Mouse (Mus musculus) forebrain, embryonic 11.5 days (tissue): ENCODE measurements around the gene Tex38. TPM values are rescaled to one million over a fixed set of nuclear protein-coding genes. Genes with fewer than 3 reads are reported as not detected.
A peak's percentile ranks its signal among the peaks of the same experiment; 100 is the strongest.

Experiments used
- ATAC-seq: fragments of 200-750 bp; cut with Nextera tagmentation; replicated peaks from 2 replicates; pipeline ENCODE4 v1.8.0; 2017; ENCODE audit warnings: moderate TSS enrichment; ENCODE audit not compliant: low FRiP score
- DNase-seq: peaks from one replicate; pipeline ENCODE4 v3.0.0-alpha.2; 2017; ENCODE audit warnings: low spot score
- H3K27ac ChIP-seq: fragments of 300-500 bp; sonication (generic); 2 replicates; pipeline ENCODE4 v1.5.1; 2014; ENCODE audit warnings: low read depth, low read length
- H3K27me3 ChIP-seq: fragments of 300-500 bp; sonication (generic); 2 replicates; pipeline ENCODE4 v1.6.1; 2014; ENCODE audit warnings: mild to moderate bottlenecking, low read length, mixed read lengths; ENCODE audit not compliant: control insufficient read depth, insufficient read depth
- H3K36me3 ChIP-seq: fragments of 300-500 bp; sonication (generic); 2 replicates; pipeline ENCODE4 v1.6.1; 2014; ENCODE audit warnings: mild to moderate bottlenecking, low read length, moderate library complexity, mixed read lengths; ENCODE audit not compliant: control insufficient read depth, insufficient read depth
- H3K4me1 ChIP-seq: fragments of 300-500 bp; sonication (generic); replicated peaks from 2 replicates; pipeline ENCODE4 v1.6.1; 2014; ENCODE audit warnings: low read length, mixed read lengths; ENCODE audit not compliant: control insufficient read depth, insufficient read depth
- H3K4me2 ChIP-seq: fragments of 300-500 bp; sonication (generic); 2 replicates; pipeline ENCODE4 v1.6.1; 2014; ENCODE audit warnings: low read depth, mild to moderate bottlenecking, low read length, moderate library complexity, mixed read lengths; ENCODE audit not compliant: severe bottlenecking
- H3K4me3 ChIP-seq: fragments of 300-500 bp; sonication (generic); 2 replicates; pipeline ENCODE4 v1.5.1; 2014; ENCODE audit warnings: low read depth, low read length
- H3K9ac ChIP-seq: fragments of 300-500 bp; sonication (generic); 2 replicates; pipeline ENCODE4 v1.6.1; 2014; ENCODE audit warnings: low read length
- H3K9me3 ChIP-seq: fragments of 300-500 bp; sonication (generic); 2 replicates; pipeline ENCODE4 v1.6.1; 2016; ENCODE audit warnings: low read length, mixed read lengths; ENCODE audit not compliant: control insufficient read depth
- WGBS: fragments of 180-500 bp; shearing (Covaris S2); extraction: QIAGEN DNeasy Blood & Tissue Kit; methylation state at CpG from one replicate; pipeline ENCODE4 v1.1.7; 2014; 5-methylcytosine and 5-hydroxymethylcytosine counted together
- polyA plus RNA-seq: library from polyadenylated mRNA; unstranded; fragments of >200 nt; fragmentation: Nextera tagmentation; extraction: Ambion mirVana; gene quantifications from 2 replicates; pipeline ENCODE4 v1.2.1, GENCODE M21; 2014

Gene Tex38
- polyA plus RNA-seq, 1 experiment from 2014 or later = 0.81 TPM

DNA sequence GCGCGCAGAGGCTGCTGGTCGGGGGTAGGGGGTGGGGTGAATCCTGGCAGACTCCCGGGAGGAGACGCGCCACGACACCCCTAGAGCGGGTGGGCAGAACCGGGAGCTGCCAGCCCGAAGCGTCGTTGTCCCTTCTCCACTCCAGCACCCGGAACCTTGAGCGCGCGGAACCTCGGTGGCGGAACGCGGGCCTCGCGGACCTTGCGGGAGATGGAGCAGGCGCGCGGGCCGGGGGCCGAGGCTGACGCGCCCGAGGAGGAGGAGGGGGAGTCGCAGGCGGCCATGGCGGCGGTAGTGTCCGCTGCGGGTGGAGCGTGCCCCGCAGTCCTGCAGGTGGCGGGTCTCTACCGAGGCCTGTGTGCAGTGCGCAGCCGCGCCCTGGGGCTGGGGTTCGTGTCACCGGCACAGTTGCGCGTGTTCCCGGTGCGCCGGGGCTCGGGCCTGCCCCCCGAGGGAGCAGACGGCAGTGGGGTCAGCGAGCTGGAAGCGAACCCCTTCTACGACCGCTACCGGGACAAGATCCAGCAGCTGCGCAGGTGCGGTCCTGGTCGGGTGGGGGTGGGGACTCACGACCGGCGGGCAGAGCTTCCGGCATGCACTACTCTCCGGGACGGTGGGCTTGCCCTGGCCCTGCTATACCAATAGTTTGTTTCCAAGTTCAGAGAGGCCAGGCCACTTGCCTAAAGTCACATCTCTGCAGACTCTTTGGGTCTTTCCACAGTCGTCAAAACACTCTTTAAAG is 4.1 kb upstream of the Tex38 start, which contains the start of gene Atpaf1:
Atpaf1 (plus strand) TSS at position 44 of the 742 bp plus-strand sequence.
- Histone ChIP-seq H3K4me2 (peak within 1 kb of the TSS; percentile 77), H3K4me3 (peak within 1 kb of the TSS; percentile 49), H3K27me3 (no peaks in the 10 kb centered on the region), H3K4me1 (peaks cover 2% of the 10 kb centered on the region; the same call in 1 of the 2 replicates), H3K36me3 (no peaks in the 10 kb centered on the region; the same call in 1 of the 2 replicates), H3K27ac (no peak within 1 kb of the TSS), H3K9me3 (no peaks in the 10 kb centered on the region), H3K9ac (peak within 1 kb of the TSS; percentile 79)
- peak; percentile 87 for DNase-seq
- ATAC-seq = peak; percentile 92
- under 1% methylated on average over 67 of the region's 69 CpGs for WGBS

DNA sequence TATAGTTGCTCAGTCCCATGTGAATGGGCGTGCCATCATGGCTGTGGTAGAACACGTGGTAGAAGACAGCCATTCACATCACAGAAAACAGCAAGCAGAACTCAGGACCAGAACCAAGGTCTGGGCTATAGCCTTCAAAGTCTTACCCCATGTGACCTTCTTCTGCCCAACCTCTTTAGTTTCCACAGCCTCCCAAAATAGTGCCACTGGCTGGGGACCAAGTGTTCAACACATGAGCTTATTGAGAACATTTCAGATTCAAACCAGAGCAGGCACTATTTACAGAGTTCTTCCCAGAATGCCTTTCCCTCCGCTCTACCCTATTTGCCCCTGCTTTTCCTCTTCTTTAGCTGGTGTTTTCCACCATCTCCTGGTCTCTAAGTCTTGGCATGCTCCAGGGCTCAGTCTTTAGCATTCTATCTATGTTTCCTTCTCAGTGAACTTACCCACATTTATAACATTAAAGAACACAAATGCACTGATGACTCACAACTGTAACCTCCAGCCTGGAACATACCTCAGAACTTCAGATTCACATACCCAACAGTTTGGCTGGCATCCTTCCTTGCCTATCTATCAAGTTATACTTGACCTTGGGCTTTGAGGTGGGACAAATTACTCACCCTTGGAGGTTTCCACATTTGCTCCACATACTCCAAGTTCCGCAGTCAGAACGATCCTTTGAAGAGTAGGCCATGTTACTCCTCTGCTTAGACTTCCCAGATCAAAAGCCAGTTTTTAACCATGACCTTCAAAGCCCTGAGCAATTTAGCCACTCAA is 1.4 kb upstream of the Tex38 start:
- H3K27ac ChIP-seq = no peak overlapping the region
- H3K27me3 ChIP-seq = no peaks in the 10 kb centered on the region
- no peak overlapping the region for H3K9ac ChIP-seq
- H3K4me3 ChIP-seq = no peak overlapping the region
- no peak for ATAC-seq
- 92% methylated on average over 5 of the region's 5 CpGs for WGBS
- no peak overlapping the region for H3K4me2 ChIP-seq
- H3K36me3 ChIP-seq = no peaks in the 10 kb centered on the region
- no peak for DNase-seq
- H3K9me3 ChIP-seq = no peaks in the 10 kb centered on the region
- H3K4me1 ChIP-seq = peaks cover 2% of the 10 kb centered on the region; the same call in 1 of the 2 replicates

- ATAC-seq (no peak), DNase-seq (no peak)
- H3K9me3 ChIP-seq = no peaks in the 10 kb centered on the region
- H3K27ac ChIP-seq = no peak overlapping the region
- H3K4me2 ChIP-seq = no peak overlapping the region
- 0 out of 2 replicates have a peak, but pooled peaks cover 2% of the 10 kb centered on the region for H3K4me1 ChIP-seq
- no peaks in the 10 kb centered on the region for H3K27me3 ChIP-seq
- H3K4me3 ChIP-seq = no peak overlapping the region
- H3K9ac ChIP-seq = no peak overlapping the region
- no peaks in the 10 kb centered on the region; the same call in 1 of the 2 replicates for H3K36me3 ChIP-seq
- 59% methylated on average over 6 of the region's 6 CpGs for whole genome bisulfite sequencing
Measured at GRCm38 (mm10) chr4:115780269-115780668, 549 bp downstream of the Tex38 start.

- WGBS = 87% methylated on average over 2 of the region's 2 CpGs
- no peak for DNase-seq
- H3K36me3 ChIP-seq = no peaks in the 10 kb centered on the region; the same call in 1 of the 2 replicates
- H3K4me3 ChIP-seq = no peak overlapping the region
- H3K9me3 ChIP-seq = no peaks in the 10 kb centered on the region
- no peaks in the 10 kb centered on the region for H3K4me1 ChIP-seq
- no peak overlapping the region for H3K27ac ChIP-seq
- H3K27me3 ChIP-seq = no peaks in the 10 kb centered on the region
- no peak overlapping the region for H3K4me2 ChIP-seq
- ATAC-seq = no peak
- H3K9ac ChIP-seq = no peak overlapping the region
Measured at GRCm38 (mm10) chr4:115777627-115778026, 3.2 kb downstream of the Tex38 start.

DNA sequence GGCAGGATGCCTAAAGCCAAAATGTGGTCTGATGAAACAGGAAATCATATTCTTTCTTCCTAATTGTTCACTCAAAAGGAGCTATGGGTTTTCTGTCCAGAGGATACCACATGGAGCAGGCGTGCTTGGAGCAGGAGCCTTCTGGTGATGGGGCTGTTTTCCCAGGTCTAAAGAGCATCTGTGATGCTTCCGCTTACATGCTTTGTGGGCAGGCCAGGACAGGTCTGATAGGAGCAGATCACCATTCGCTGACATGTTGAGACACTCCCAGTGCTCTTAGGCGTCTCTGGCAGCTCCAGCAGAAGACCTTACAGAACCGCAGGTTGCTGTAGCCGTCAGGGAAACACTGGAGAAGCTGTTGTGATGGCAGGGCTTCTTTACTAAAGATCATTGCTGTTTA is 5.8 kb downstream of the Tex38 start:
- Histone ChIP-seq H3K27me3 (no peaks in the 10 kb centered on the region), H3K4me3 (no peak overlapping the region), H3K4me1 (no peaks in the 10 kb centered on the region), H3K36me3 (peaks cover 4% of the 10 kb centered on the region; the same call in 1 of the 2 replicates), H3K9ac (no peak overlapping the region), H3K4me2 (no peak overlapping the region), H3K27ac (no peak overlapping the region), H3K9me3 (no peaks in the 10 kb centered on the region)
- ATAC-seq (no peak), DNase-seq (no peak)
- WGBS = 86% methylated on average over 6 of the region's 6 CpGs

DNA sequence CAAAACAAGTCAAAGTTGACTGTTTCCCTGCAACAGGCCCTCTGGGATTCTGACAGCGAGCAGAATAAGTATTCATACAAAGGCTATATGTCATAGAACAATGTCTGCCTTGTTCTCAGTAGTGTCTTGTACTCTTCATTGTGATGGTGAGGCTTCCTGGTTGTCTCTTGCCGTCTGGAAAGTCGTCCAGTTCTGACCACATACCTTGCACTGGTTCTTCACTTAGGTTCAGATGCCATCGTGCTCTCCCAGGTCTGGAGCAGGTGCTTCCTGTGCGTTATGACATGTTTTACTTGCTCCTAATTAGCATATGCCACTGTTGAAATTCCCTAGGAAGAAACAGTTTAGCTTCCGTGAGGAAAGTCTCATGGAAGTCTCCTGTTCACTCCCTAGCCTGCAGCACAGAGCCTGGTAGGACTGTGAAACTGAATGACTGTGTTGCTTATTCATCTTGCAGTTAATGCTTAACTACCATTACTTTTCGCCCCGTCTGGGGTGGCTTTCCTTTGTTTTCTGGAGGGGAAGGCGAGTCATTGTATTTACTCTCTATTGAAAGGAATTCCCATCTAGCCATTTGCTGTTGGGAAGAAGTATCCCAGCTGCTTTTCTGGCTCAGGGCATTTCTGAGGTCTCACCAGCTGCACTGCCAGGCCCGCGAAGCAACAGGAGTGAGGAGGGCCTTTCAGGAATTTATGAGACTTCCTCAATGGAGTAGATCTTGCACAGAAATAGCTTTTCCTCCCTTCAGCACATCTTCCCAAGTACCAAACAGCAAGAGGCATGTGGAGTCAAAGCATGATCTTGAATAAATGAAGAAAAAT is 13.0 kb downstream of the Tex38 start:
- no peak for ATAC-seq
- Histone ChIP-seq H3K4me2 (no peak overlapping the region), H3K9ac (no peak overlapping the region), H3K27ac (no peak overlapping the region), H3K27me3 (no peaks in the 10 kb centered on the region), H3K4me1 (no peaks in the 10 kb centered on the region), H3K9me3 (no peaks in the 10 kb centered on the region), H3K36me3 (peaks cover 4% of the 10 kb centered on the region; the same call in 1 of the 2 replicates), H3K4me3 (no peak overlapping the region)
- WGBS = 68% methylated on average over 11 of the region's 11 CpGs
- no peak for DNase-seq

- Histone ChIP-seq H3K4me2 (no peak overlapping the region), H3K27ac (no peak overlapping the region), H3K4me3 (no peak overlapping the region), H3K4me1 (no peaks in the 10 kb centered on the region), H3K9me3 (no peaks in the 10 kb centered on the region), H3K27me3 (no peaks in the 10 kb centered on the region), H3K9ac (no peak overlapping the region), H3K36me3 (no peaks in the 10 kb centered on the region; the same call in 1 of the 2 replicates)
- DNase-seq (no peak), ATAC-seq (no peak)
- 93% methylated on average over 11 of the region's 11 CpGs for WGBS
Measured at GRCm38 (mm10) chr4:115764581-115764980, 16.2 kb downstream of the Tex38 start.

- no peaks in the 10 kb centered on the region for H3K27me3 ChIP-seq
- H3K36me3 ChIP-seq = no peaks in the 10 kb centered on the region; the same call in 1 of the 2 replicates
- no peaks in the 10 kb centered on the region for H3K4me1 ChIP-seq
- H3K9ac ChIP-seq = no peak overlapping the region
- DNase-seq = no peak
- no peak; the same call in 1 of the 2 replicates for ATAC-seq
- H3K4me3 ChIP-seq = no peak overlapping the region
- no peaks in the 10 kb centered on the region for H3K9me3 ChIP-seq
- H3K4me2 ChIP-seq = no peak overlapping the region
- WGBS = 63% methylated on average over 3 of the region's 3 CpGs
- no peak overlapping the region for H3K27ac ChIP-seq
Measured at GRCm38 (mm10) chr4:115761206-115761605, 19.6 kb downstream of the Tex38 start.
